Comparison of ENCODE assay signal across 8 mouse cellular contexts in genomic region chr10:78134975-78135798, GRCm38 (mm10). TPM values are rescaled to one million over a fixed set of nuclear protein-coding genes. Genes with fewer than 3 reads are reported as not detected.
DNase-seq lines count a peak whose midpoint lies in the region; ATAC-seq and TF ChIP-seq lines count a peak whose summit lies in the region.

No protein-coding gene starts in this region.

- dilution Hi-C loops in CH12.LX (cut with MboI; ENCODE audit: extremely low pct_ligation_motif_present, extremely low pct_unique_long_range_greater_than_20kb, low sequenced_read_pairs), result no loop called here

- H3K9ac ChIP-seq in CH12.LX (ENCODE audit: insufficient read depth, low read depth), result no peak overlapping the region
- no peak overlapping the region for H3K9ac ChIP-seq in heart, embryonic 16.5 days (ENCODE audit: low read length)

- H3K4me2 ChIP-seq in CH12.LX (ENCODE audit: insufficient read depth, low read depth, poor library complexity, severe bottlenecking), result peak overlapping the region; percentile 38; the same call in 1 of the 2 replicates
- H3K4me2 ChIP-seq in heart, embryonic 16.5 days (ENCODE audit: low read depth, low read length), result peak overlapping the region; percentile 45

- no peaks in the 10 kb centered on the region for H3K79me2 ChIP-seq in CH12.LX (replicated peaks; ENCODE audit: control insufficient read depth, extremely low read depth, insufficient read depth, poor library complexity, severe bottlenecking)

- TF ChIP-seq POLR2A in CH12.LX (IDR thresholded peaks at IDR 0.05; ENCODE audit: low read depth, low read length), result no peak
- TF ChIP-seq POLR2A in cerebellum, adult 2 months (IDR thresholded peaks at IDR 0.05; ENCODE audit: borderline replicate concordance, insufficient read depth, low read length), result no peak

- H3K4me1 ChIP-seq in CH12.LX (ENCODE audit: control insufficient read depth in 1 of 2, insufficient read depth in 2 of 2), result peaks cover 36 to 46% of the 10 kb centered on the region in 2 experiments
- H3K4me1 ChIP-seq in heart, embryonic 16.5 days (ENCODE audit: control insufficient read depth, insufficient read depth, low read length), result peaks cover 15% of the 10 kb centered on the region
- H3K4me1 ChIP-seq in cerebellum, adult 2 months (ENCODE audit: control insufficient read depth, insufficient read depth, low read length), result no peaks in the 10 kb centered on the region; the same call in none of the 2 replicates

- no peak overlapping the region for H3K27ac ChIP-seq in CH12.LX (ENCODE audit: insufficient read depth, low read depth)
- H3K27ac ChIP-seq in heart, embryonic 16.5 days (ENCODE audit: low read length), result no peak overlapping the region
- H3K27ac ChIP-seq in cerebellum, adult 2 months (ENCODE audit: insufficient read depth, low read length), result no peak overlapping the region

- TF ChIP-seq CTCF in CH12.LX (conservative IDR thresholded peaks at IDR 0.05 in 1 of 2, IDR thresholded peaks at IDR 0.05 in 1 of 2; ENCODE audit: low read depth in 2 of 2, low read length in 2 of 2), result no peak
- TF ChIP-seq CTCF in cerebellum, adult 2 months (IDR thresholded peaks at IDR 0.05; ENCODE audit: borderline replicate concordance, insufficient read depth, low read depth, low read length), result no peak

- peaks cover 6% of the 10 kb centered on the region for H3K9me3 ChIP-seq in CH12.LX (replicated peaks; ENCODE audit: low read length)
- no peaks in the 10 kb centered on the region for H3K9me3 ChIP-seq in heart, embryonic 16.5 days (replicated peaks; ENCODE audit: control insufficient read depth, low read length)

- H3K27me3 ChIP-seq in CH12.LX (replicated peaks), result peaks cover 22% of the 10 kb centered on the region
- no peaks in the 10 kb centered on the region for H3K27me3 ChIP-seq in heart, embryonic 16.5 days (ENCODE audit: control insufficient read depth, insufficient read depth, low read length)
- no peaks in the 10 kb centered on the region for H3K27me3 ChIP-seq in cerebellum, adult 2 months (ENCODE audit: control insufficient read depth, insufficient read depth, low read length)

- DNase-seq in CH12.LX (ENCODE audit: extremely low read depth), result peak; percentile 51
- peak; percentile 60 for DNase-seq in kidney, postnatal 14 days
- DNase-seq in cerebellum, adult 2 months, result no peak
- no peak for DNase-seq in urinary bladder, postnatal 25 days (ENCODE audit: low spot score)

- in situ Hi-C loops in CH12.LX (cut with MboI; ENCODE audit: low pct_ligation_motif_present, low pct_unique_long_range_greater_than_20kb, low sequenced_read_pairs), result no loop called here

- TF ChIP-seq RAD21 in CH12.LX (IDR thresholded peaks at IDR 0.05; ENCODE audit: low read depth, low read length), result no peak

- 12% methylated on average over 14 of the region's 14 CpGs for WGBS in heart, embryonic 16.5 days
- 23% methylated on average over 14 of the region's 14 CpGs for WGBS in cerebellum, adult 2 months

- no peak overlapping the region for H3K4me3 ChIP-seq in CH12.LX (replicated peaks in 1 of 3; ENCODE audit: low read depth in 2 of 3, low read length in 2 of 3, poor library complexity in 1 of 3)
- H3K4me3 ChIP-seq in heart, embryonic 16.5 days (ENCODE audit: low read length), result no peak overlapping the region
- H3K4me3 ChIP-seq in cerebellum, adult 2 months (replicated peaks; ENCODE audit: insufficient read depth, low read depth, low read length), result no peak overlapping the region

- ATAC-seq in common myeloid progenitor, adult 5-6 weeks (replicated peaks; ENCODE audit: low read depth, poor library complexity, severe bottlenecking), result peak; percentile 78
- ATAC-seq in heart, embryonic 16.5 days (replicated peaks; ENCODE audit: extremely low read depth, insufficient read depth, low FRiP score), result 0 out of 2 replicates have a peak, but pooled peaks have one; percentile 16
- 0 out of 2 replicates have a peak, but pooled peaks have one; percentile 39 for ATAC-seq in megakaryocyte-erythroid progenitor cell, adult 5-6 weeks (replicated peaks; ENCODE audit: low FRiP score, low TSS enrichment, poor library complexity, severe bottlenecking)
- ATAC-seq in frontal cortex, adult (ENCODE audit: low TSS enrichment), result no peak

- TF ChIP-seq EP300 in CH12.LX (IDR thresholded peaks at IDR 0.05; ENCODE audit: low read length), result no peak

- no peaks in the 10 kb centered on the region for H3K36me3 ChIP-seq in CH12.LX (replicated peaks in 1 of 2; ENCODE audit: control insufficient read depth in 1 of 2, insufficient read depth in 1 of 2, low read length in 1 of 2)
- no peaks in the 10 kb centered on the region for H3K36me3 ChIP-seq in heart, embryonic 16.5 days (ENCODE audit: control insufficient read depth, insufficient read depth)

TF ChIP-seq in CH12.LX, 34 proteins besides CTCF, POLR2A, EP300 and RAD21:
- TF ChIP-seq BHLHE40 (IDR thresholded peaks at IDR 0.05; ENCODE audit: low read depth, low read length), result 0 out of 2 replicates have a peak, but pooled peaks have one; percentile 4
- TF ChIP-seq JUN (IDR thresholded peaks at IDR 0.05; ENCODE audit: insufficient read depth, low read depth, low read length), result no peak

RNA-seq across cellular contexts. Expression of gene D10Jhu81e, which starts 34.4 kb away (rescaled TPM):
- total RNA-seq in CH12.LX (2012; rRNA removed), result 43.9 and 45.7 TPM in 2 replicates
- 34.3 and 51.0 TPM in 2 replicates for total RNA-seq in CH12.LX (2014; rRNA removed)
- 29.9 and 34.3 TPM in 2 replicates for polyA plus RNA-seq in CH12.LX (2012; ENCODE audit: insufficient read length, low read depth)
- total RNA-seq in common myeloid progenitor, adult 5-6 weeks (2017), result 84.9 and 97.8 TPM in 2 replicates
- polyA plus RNA-seq in heart, embryonic 16.5 days (2015; fragmentation: Nextera tagmentation; extraction: Ambion mirVana), result 72.8 and 75.3 TPM in 2 replicates
- total RNA-seq in megakaryocyte-erythroid progenitor cell, adult 5-6 weeks (2014; fragmentation: Nextera tagmentation), result 42.1 and 48.7 TPM in 2 replicates
- total RNA-seq in megakaryocyte-erythroid progenitor cell, adult 5-6 weeks (2017), result 94.9 and 103 TPM in 2 replicates
- polyA plus RNA-seq in cerebellum, adult 2 months (2012; rRNA removed), result 169 and 172 TPM in 2 replicates

RNA-seq across cellular contexts. Expression of gene Pwp2, which starts 49.8 kb away (rescaled TPM):
- total RNA-seq in CH12.LX (2012; rRNA removed) (43.0 and 55.5 TPM in 2 replicates), CH12.LX (2014; rRNA removed) (48.6 and 49.9 TPM in 2 replicates)
- polyA plus RNA-seq in CH12.LX (2012; ENCODE audit: insufficient read length, low read depth), result 41.2 and 42.9 TPM in 2 replicates
- 29.2 and 32.2 TPM in 2 replicates for total RNA-seq in common myeloid progenitor, adult 5-6 weeks (2017)
- 12.4 and 12.6 TPM in 2 replicates for polyA plus RNA-seq in heart, embryonic 16.5 days (2015; fragmentation: Nextera tagmentation; extraction: Ambion mirVana)
- total RNA-seq in megakaryocyte-erythroid progenitor cell, adult 5-6 weeks (2014; fragmentation: Nextera tagmentation), result 25.5 and 31.4 TPM in 2 replicates
- 37.0 and 47.2 TPM in 2 replicates for total RNA-seq in megakaryocyte-erythroid progenitor cell, adult 5-6 weeks (2017)
- 17.2 and 17.8 TPM in 2 replicates for polyA plus RNA-seq in cerebellum, adult 2 months (2012; rRNA removed)

Comparison
In these comparisons a context has a peak if more than half of its experiments do, and no peak if none do; other contexts are left out.
1. DNase-seq: peak in CH12.LX (single experiment) and kidney, postnatal 14 days (single experiment); none in cerebellum, adult 2 months (0 of 2) and urinary bladder, postnatal 25 days (single experiment).